Mouse (Mus musculus): ENCODE measurements around the gene Pde7b. TPM values are rescaled to one million over a fixed set of nuclear protein-coding genes. Genes with fewer than 3 reads are reported as not detected.

Gene Pde7b
- polyA plus RNA-seq, 1 experiment from 2014 or later = 5.2 TPM

- H3K4me3 ChIP-seq (ENCODE audit: low read length) = no peak overlapping the region
- H3K27ac ChIP-seq (ENCODE audit: low read depth, low read length) = no peak overlapping the region
- H3K9ac ChIP-seq (ENCODE audit: low read depth, low read length) = no peak overlapping the region
- WGBS = 48% methylated on average over 9 of the region's 9 CpGs
- H3K4me1 ChIP-seq (ENCODE audit: control insufficient read depth, insufficient read depth, low read length) = 0 out of 2 replicates have a peak, but pooled peaks cover 2% of the 10 kb centered on the region
- no peaks in the 10 kb centered on the region for H3K36me3 ChIP-seq (ENCODE audit: control insufficient read depth, insufficient read depth, low read length)
- no peaks in the 10 kb centered on the region for H3K27me3 ChIP-seq (ENCODE audit: control insufficient read depth, insufficient read depth, low read length)
- no peak overlapping the region for H3K4me2 ChIP-seq (replicated peaks; ENCODE audit: low read depth, low read length)
- no peaks in the 10 kb centered on the region for H3K9me3 ChIP-seq (ENCODE audit: control insufficient read depth, low read length)
- no peak for ATAC-seq (ENCODE audit: low FRiP score, low TSS enrichment)
Observed at GRCm38 (mm10) chr10:20507732-20508412, 217.0 kb downstream of the Pde7b start.

- Histone ChIP-seq H3K9ac (ENCODE audit: low read depth, low read length) (no peak overlapping the region), H3K9me3 (ENCODE audit: control insufficient read depth, low read length) (no peaks in the 10 kb centered on the region), H3K4me3 (ENCODE audit: low read length) (no peak overlapping the region), H3K27ac (ENCODE audit: low read depth, low read length) (no peak overlapping the region), H3K27me3 (ENCODE audit: control insufficient read depth, insufficient read depth, low read length) (no peaks in the 10 kb centered on the region), H3K4me1 (ENCODE audit: control insufficient read depth, insufficient read depth, low read length) (0 out of 2 replicates have a peak, but pooled peaks cover 2% of the 10 kb centered on the region), H3K4me2 (replicated peaks; ENCODE audit: low read depth, low read length) (no peak overlapping the region), H3K36me3 (ENCODE audit: control insufficient read depth, insufficient read depth, low read length) (no peaks in the 10 kb centered on the region)
- WGBS = 84% methylated on average over 2 of the region's 2 CpGs
- no peak for ATAC-seq (ENCODE audit: low FRiP score, low TSS enrichment)
Observed at GRCm38 (mm10) chr10:20507069-20507468, 217.8 kb downstream of the Pde7b start.

GRCm38 (mm10) chr10:20505454-20505853, 219.4 kb downstream of the Pde7b start:
- Histone ChIP-seq H3K9me3 (ENCODE audit: control insufficient read depth, low read length) (no peaks in the 10 kb centered on the region), H3K4me1 (ENCODE audit: control insufficient read depth, insufficient read depth, low read length) (0 out of 2 replicates have a peak, but pooled peaks cover 2% of the 10 kb centered on the region), H3K4me3 (ENCODE audit: low read length) (no peak overlapping the region), H3K36me3 (ENCODE audit: control insufficient read depth, insufficient read depth, low read length) (no peaks in the 10 kb centered on the region), H3K4me2 (replicated peaks; ENCODE audit: low read depth, low read length) (no peak overlapping the region), H3K27ac (ENCODE audit: low read depth, low read length) (no peak overlapping the region), H3K27me3 (ENCODE audit: control insufficient read depth, insufficient read depth, low read length) (no peaks in the 10 kb centered on the region), H3K9ac (ENCODE audit: low read depth, low read length) (no peak overlapping the region)
- 71% methylated on average over 10 of the region's 10 CpGs for WGBS
- no peak for ATAC-seq (ENCODE audit: low FRiP score, low TSS enrichment)

- Histone ChIP-seq H3K9me3 (ENCODE audit: control insufficient read depth, low read length) (no peaks in the 10 kb centered on the region), H3K4me1 (ENCODE audit: control insufficient read depth, insufficient read depth, low read length) (0 out of 2 replicates have a peak, but pooled peaks cover 2% of the 10 kb centered on the region), H3K36me3 (ENCODE audit: control insufficient read depth, insufficient read depth, low read length) (no peaks in the 10 kb centered on the region), H3K9ac (ENCODE audit: low read depth, low read length) (no peak overlapping the region), H3K27ac (ENCODE audit: low read depth, low read length) (no peak overlapping the region), H3K4me2 (replicated peaks; ENCODE audit: low read depth, low read length) (no peak overlapping the region), H3K4me3 (ENCODE audit: low read length) (no peak overlapping the region), H3K27me3 (ENCODE audit: control insufficient read depth, insufficient read depth, low read length) (no peaks in the 10 kb centered on the region)
- WGBS = 87% methylated on average over 3 of the region's 3 CpGs
- ATAC-seq (ENCODE audit: low FRiP score, low TSS enrichment) = no peak
Observed at GRCm38 (mm10) chr10:20504800-20505199, 220.1 kb downstream of the Pde7b start.

- Histone ChIP-seq H3K27ac (ENCODE audit: low read depth, low read length) (no peak overlapping the region), H3K4me1 (ENCODE audit: control insufficient read depth, insufficient read depth, low read length) (0 out of 2 replicates have a peak, but pooled peaks cover 2% of the 10 kb centered on the region), H3K27me3 (ENCODE audit: control insufficient read depth, insufficient read depth, low read length) (no peaks in the 10 kb centered on the region), H3K4me3 (ENCODE audit: low read length) (no peak overlapping the region), H3K9me3 (ENCODE audit: control insufficient read depth, low read length) (no peaks in the 10 kb centered on the region), H3K4me2 (replicated peaks; ENCODE audit: low read depth, low read length) (no peak overlapping the region), H3K9ac (ENCODE audit: low read depth, low read length) (no peak overlapping the region), H3K36me3 (ENCODE audit: control insufficient read depth, insufficient read depth, low read length) (no peaks in the 10 kb centered on the region)
- ATAC-seq (ENCODE audit: low FRiP score, low TSS enrichment) = no peak
- 84% methylated on average over 17 of the region's 17 CpGs for WGBS
Observed at GRCm38 (mm10) chr10:20503265-20504025, 221.4 kb downstream of the Pde7b start.

- Histone ChIP-seq H3K9ac (ENCODE audit: low read depth, low read length) (no peak overlapping the region), H3K4me1 (ENCODE audit: control insufficient read depth, insufficient read depth, low read length) (no peaks in the 10 kb centered on the region), H3K36me3 (ENCODE audit: control insufficient read depth, insufficient read depth, low read length) (no peaks in the 10 kb centered on the region), H3K4me3 (ENCODE audit: low read length) (no peak overlapping the region), H3K4me2 (replicated peaks; ENCODE audit: low read depth, low read length) (no peak overlapping the region), H3K27ac (ENCODE audit: low read depth, low read length) (no peak overlapping the region), H3K9me3 (ENCODE audit: control insufficient read depth, low read length) (no peaks in the 10 kb centered on the region), H3K27me3 (ENCODE audit: control insufficient read depth, insufficient read depth, low read length) (no peaks in the 10 kb centered on the region)
- WGBS = 87% methylated on average over 6 of the region's 6 CpGs
- ATAC-seq (ENCODE audit: low FRiP score, low TSS enrichment) = no peak
Observed at GRCm38 (mm10) chr10:20501221-20501620, 223.7 kb downstream of the Pde7b start.

GRCm38 (mm10) chr10:20495051-20495450, 229.8 kb downstream of the Pde7b start:
- Histone ChIP-seq H3K36me3 (ENCODE audit: control insufficient read depth, insufficient read depth, low read length) (no peaks in the 10 kb centered on the region), H3K4me3 (ENCODE audit: low read length) (no peak overlapping the region), H3K4me2 (replicated peaks; ENCODE audit: low read depth, low read length) (no peak overlapping the region), H3K27me3 (ENCODE audit: control insufficient read depth, insufficient read depth, low read length) (no peaks in the 10 kb centered on the region), H3K27ac (ENCODE audit: low read depth, low read length) (no peak overlapping the region), H3K4me1 (ENCODE audit: control insufficient read depth, insufficient read depth, low read length) (no peaks in the 10 kb centered on the region), H3K9me3 (ENCODE audit: control insufficient read depth, low read length) (no peaks in the 10 kb centered on the region), H3K9ac (ENCODE audit: low read depth, low read length) (no peak overlapping the region)
- ATAC-seq (ENCODE audit: low FRiP score, low TSS enrichment) = no peak
- 92% methylated on average over 4 of the region's 4 CpGs for WGBS

GRCm38 (mm10) chr10:20493826-20494455, 230.9 kb downstream of the Pde7b start:
- Histone ChIP-seq H3K4me2 (replicated peaks; ENCODE audit: low read depth, low read length) (no peak overlapping the region), H3K9me3 (ENCODE audit: control insufficient read depth, low read length) (no peaks in the 10 kb centered on the region), H3K36me3 (ENCODE audit: control insufficient read depth, insufficient read depth, low read length) (no peaks in the 10 kb centered on the region), H3K9ac (ENCODE audit: low read depth, low read length) (no peak overlapping the region), H3K4me3 (ENCODE audit: low read length) (no peak overlapping the region), H3K4me1 (ENCODE audit: control insufficient read depth, insufficient read depth, low read length) (no peaks in the 10 kb centered on the region), H3K27me3 (ENCODE audit: control insufficient read depth, insufficient read depth, low read length) (no peaks in the 10 kb centered on the region), H3K27ac (ENCODE audit: low read depth, low read length) (no peak overlapping the region)
- 69% methylated on average over 5 of the region's 5 CpGs for WGBS
- ATAC-seq (ENCODE audit: low FRiP score, low TSS enrichment) = no peak

Measured in kidney, embryonic 14.5 days (tissue).